ENCODE assay signal across 21 mouse cellular contexts in the genomic region with DNA sequence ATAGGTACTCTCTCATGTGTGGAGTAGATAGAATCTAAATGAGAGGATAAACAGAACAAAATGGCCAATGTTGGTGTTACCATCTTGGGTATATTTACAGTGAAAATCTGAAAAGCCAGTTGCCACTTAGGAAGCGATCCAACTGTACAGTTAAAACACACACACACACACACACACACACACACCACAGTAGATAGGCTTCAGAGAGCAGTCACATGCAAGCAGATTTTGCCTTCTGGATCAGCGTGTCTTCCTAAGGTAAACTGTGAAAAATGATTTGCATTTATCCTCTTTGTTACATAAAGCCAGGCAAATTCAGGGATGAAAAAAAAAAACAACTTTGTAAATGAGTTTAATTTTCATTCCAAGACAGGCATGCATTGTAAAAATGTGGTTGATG.
DNase-seq lines count a peak whose midpoint lies in the region; ATAC-seq and TF ChIP-seq lines count a peak whose summit lies in the region.
"Had no signal": no experiment of that assay in that cellular context is flagged by ENCODE, and none has a peak within 500 bp of the region (broad histone marks: within the 10 kb centered on the region; RNA-seq: fewer than 3 reads in every experiment).

No protein-coding gene starts in this region.

- H3K4me2 ChIP-seq in forebrain, embryonic 15.5 days (replicated peaks): no peak overlapping the region
- no peak overlapping the region for H3K4me2 ChIP-seq in forebrain, postnatal 0 days (ENCODE audit: low read depth)
- H3K4me2 ChIP-seq: heart, embryonic 11.5 days; heart, embryonic 15.5 days; hindbrain, embryonic 13.5 days had no signal

- H3K27ac ChIP-seq in forebrain, embryonic 15.5 days (replicated peaks): peak overlapping the region; percentile 56; the same call in 1 of the 2 replicates
- H3K27ac ChIP-seq in forebrain, embryonic 10.5 days: no peak overlapping the region
- H3K27ac ChIP-seq in forebrain, postnatal 0 days (ENCODE audit: low read depth, low read length): no peak overlapping the region
- H3K27ac ChIP-seq: embryonic facial prominence, embryonic 10.5 days; heart, adult 2 months; heart, embryonic 15.5 days; hindbrain, embryonic 13.5 days; hindbrain, postnatal 0 days had no signal

- 64% methylated on average over 2 of the region's 2 CpGs for WGBS in forebrain, embryonic 15.5 days
- WGBS in forebrain, embryonic 10.5 days: 89% methylated on average over 2 of the region's 2 CpGs
- WGBS in forebrain, postnatal 0 days: 60% methylated on average over 2 of the region's 2 CpGs

- H3K9me3 ChIP-seq in forebrain, embryonic 15.5 days: no peaks in the 10 kb centered on the region
- H3K9me3 ChIP-seq in forebrain, embryonic 10.5 days: no peaks in the 10 kb centered on the region
- no peaks in the 10 kb centered on the region for H3K9me3 ChIP-seq in forebrain, postnatal 0 days (ENCODE audit: low read length)
- H3K9me3 ChIP-seq: embryonic facial prominence, embryonic 10.5 days; heart, embryonic 15.5 days; hindbrain, embryonic 13.5 days had no signal

- no peak for DNase-seq in forebrain, embryonic 10.5 days (ENCODE audit: extremely low spot score, low spot score)
- peak; percentile 3 for DNase-seq in right cerebral cortex, adult 18-20 months
- DNase-seq in right cerebral cortex, postnatal 4 days: no peak
- DNase-seq in forebrain, postnatal 0 days: peak; percentile 70
- no peak for DNase-seq in urinary bladder, postnatal 10 days (ENCODE audit: low spot score)
- DNase-seq: adrenal gland, postnatal 25 days; cerebellum, adult 18-20 months; cerebellum, adult 9-11 months; gastrocnemius, postnatal 14 days; heart, adult 2 months; heart, postnatal 14 days; kidney, adult 11 months had no signal

- no peak overlapping the region for H3K4me3 ChIP-seq in forebrain, embryonic 15.5 days
- H3K4me3 ChIP-seq in forebrain, embryonic 10.5 days: no peak overlapping the region
- no peak overlapping the region for H3K4me3 ChIP-seq in forebrain, postnatal 0 days (ENCODE audit: low read depth, low read length)
- H3K4me3 ChIP-seq: embryonic facial prominence, embryonic 10.5 days; heart, adult 2 months; heart, embryonic 15.5 days; hindbrain, embryonic 13.5 days had no signal

- H3K36me3 ChIP-seq in forebrain, embryonic 15.5 days: no peaks in the 10 kb centered on the region
- no peaks in the 10 kb centered on the region for H3K36me3 ChIP-seq in forebrain, embryonic 10.5 days (replicated peaks)
- no peaks in the 10 kb centered on the region for H3K36me3 ChIP-seq in forebrain, postnatal 0 days (ENCODE audit: insufficient read depth)
- H3K36me3 ChIP-seq: embryonic facial prominence, embryonic 10.5 days; heart, embryonic 15.5 days; hindbrain, embryonic 13.5 days had no signal

- peak; percentile 85 for ATAC-seq in forebrain, embryonic 15.5 days (replicated peaks)
- peak; percentile 69 for ATAC-seq in forebrain, postnatal 0 days
- ATAC-seq: activated CD4-positive, CD25-positive, alpha-beta regulatory T cell, adult 4 months; hindbrain, postnatal 0 days; Patski had no signal

- H3K27me3 ChIP-seq in forebrain, embryonic 15.5 days: no peaks in the 10 kb centered on the region
- no peaks in the 10 kb centered on the region for H3K27me3 ChIP-seq in forebrain, embryonic 10.5 days (ENCODE audit: poor library complexity, severe bottlenecking)
- no peaks in the 10 kb centered on the region for H3K27me3 ChIP-seq in forebrain, postnatal 0 days (ENCODE audit: insufficient read depth, low read length)
- H3K27me3 ChIP-seq: CH12.LX; heart, embryonic 15.5 days; hindbrain, embryonic 13.5 days; Patski had no signal

- no peak overlapping the region for H3K9ac ChIP-seq in forebrain, embryonic 15.5 days (replicated peaks)
- no peak overlapping the region for H3K9ac ChIP-seq in forebrain, postnatal 0 days
- H3K9ac ChIP-seq: heart, embryonic 15.5 days; hindbrain, embryonic 13.5 days had no signal

- no peak for TF ChIP-seq CTCF in forebrain, postnatal 0 days (IDR thresholded peaks at IDR 0.05; ENCODE audit: low read depth)

- peaks cover 5% of the 10 kb centered on the region; the same call in 1 of the 2 replicates for H3K4me1 ChIP-seq in forebrain, embryonic 15.5 days
- H3K4me1 ChIP-seq in forebrain, embryonic 10.5 days: no peaks in the 10 kb centered on the region
- no peaks in the 10 kb centered on the region for H3K4me1 ChIP-seq in forebrain, postnatal 0 days (ENCODE audit: insufficient read depth)
- H3K4me1 ChIP-seq: embryonic facial prominence, embryonic 10.5 days; heart, embryonic 15.5 days; hindbrain, embryonic 13.5 days had no signal

Comparison
In these comparisons a context has a peak if more than half of its experiments do, and no peak if none do; other contexts are left out.
1. DNase-seq: peak in right cerebral cortex, adult 18-20 months (single experiment) and forebrain, postnatal 0 days (single experiment); none in forebrain, embryonic 10.5 days (single experiment), right cerebral cortex, postnatal 4 days (single experiment) and urinary bladder, postnatal 10 days (single experiment).